Mouse (Mus musculus) bone marrow, adult 2 months (tissue): ENCODE results near the gene 1810055G02Rik.

Experiments
- CTCF ChIP-seq: fragments of 200-500 bp; IDR thresholded peaks from 2 replicates; pipeline ENCODE4 v1.5.1; 2011; ENCODE audit warnings: low read length, control low read depth; ENCODE audit not compliant: control insufficient read depth, insufficient read depth
- POLR2A ChIP-seq: fragments of 200-500 bp; IDR thresholded peaks from 2 replicates; pipeline ENCODE4 v1.6.1; 2011; ENCODE audit warnings: low read depth, mild to moderate bottlenecking, control low read depth, low read length, borderline replicate concordance; ENCODE audit not compliant: control insufficient read depth

DNA sequence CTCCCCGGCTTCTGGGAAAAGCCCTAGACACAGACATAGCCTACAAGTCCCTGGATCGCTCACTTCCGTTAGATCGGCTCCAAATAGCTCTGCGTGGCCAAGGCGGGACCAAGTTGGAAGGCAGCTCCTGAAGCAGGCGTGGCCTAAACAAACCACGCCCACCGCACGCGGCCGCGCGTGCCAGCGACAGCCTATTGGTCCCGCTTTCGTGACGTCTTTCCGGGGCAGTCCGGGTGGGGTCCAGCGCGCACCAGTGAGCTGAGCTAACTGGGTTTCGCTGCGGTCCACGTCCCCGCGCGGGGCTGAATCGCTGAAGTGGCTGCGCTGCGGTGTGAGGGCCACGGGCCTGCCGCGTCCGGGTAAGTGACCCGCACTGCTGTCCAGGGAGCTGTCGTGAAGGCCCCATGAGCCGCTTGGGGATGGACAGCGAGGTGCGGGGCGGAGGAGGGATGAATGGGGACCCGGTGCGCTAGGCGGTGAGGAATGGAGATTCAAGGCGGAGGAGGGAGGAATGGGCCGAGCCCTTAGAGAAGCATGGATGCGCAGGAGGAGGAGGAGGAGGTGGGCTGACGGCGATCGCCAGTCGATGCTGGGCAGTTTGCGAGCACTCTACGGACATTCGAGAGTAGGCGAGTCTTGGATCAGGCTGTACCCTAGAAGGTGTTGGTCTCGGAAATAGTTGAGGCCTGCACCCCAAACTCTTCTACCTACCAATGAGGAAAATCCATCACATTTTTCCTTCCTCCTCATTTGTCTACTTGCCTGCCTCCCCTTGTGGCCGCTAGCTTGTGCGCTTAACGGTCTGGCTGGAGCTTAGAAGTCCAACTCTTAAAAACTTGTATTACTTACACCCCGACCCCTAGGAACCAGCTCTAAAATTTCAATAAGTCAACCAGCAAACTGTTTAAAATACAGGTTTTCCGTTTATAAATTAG, at the start of gene 1810055G02Rik:
- TF ChIP-seq POLR2A (peak; percentile 85; the same call in 1 of the 2 replicates), CTCF (no peak)
